Mouse (Mus musculus): ENCODE data around the gene Sh2d4b.

The Sh2d4b gene

GRCm38 (mm10) chr14:40893196-40893595, at the start of gene Sh2d4b:
TSS of gene Sh2d4b (minus strand) at chr14:40893266.
- no peak for DNase-seq (ENCODE audit: low spot score)

GRCm38 (mm10) chr14:40942429-40942828, 49.4 kb upstream of the Sh2d4b start:
- no peak for DNase-seq (ENCODE audit: low spot score)

GRCm38 (mm10) chr14:40938380-40938987, 45.4 kb upstream of the Sh2d4b start:
- no peak for DNase-seq (ENCODE audit: low spot score)

GRCm38 (mm10) chr14:40937052-40937451, 44.0 kb upstream of the Sh2d4b start:
- no peak for DNase-seq (ENCODE audit: low spot score)

- DNase-seq (ENCODE audit: low spot score) = no peak
Measured at GRCm38 (mm10) chr14:40935481-40935880, 42.4 kb upstream of the Sh2d4b start.

- no peak for DNase-seq (ENCODE audit: low spot score)
Measured at GRCm38 (mm10) chr14:40935054-40935453, 42.0 kb upstream of the Sh2d4b start.

- DNase-seq (ENCODE audit: low spot score) = no peak
Measured at GRCm38 (mm10) chr14:40933328-40933727, 40.3 kb upstream of the Sh2d4b start.

- DNase-seq (ENCODE audit: low spot score) = no peak
Measured at GRCm38 (mm10) chr14:40932225-40932624, 39.2 kb upstream of the Sh2d4b start.

GRCm38 (mm10) chr14:40931115-40931829, 38.2 kb upstream of the Sh2d4b start:
- DNase-seq (ENCODE audit: low spot score) = no peak

- no peak for DNase-seq (ENCODE audit: low spot score)
Measured at GRCm38 (mm10) chr14:40929943-40930342, 36.9 kb upstream of the Sh2d4b start.

GRCm38 (mm10) chr14:40928897-40929296, 35.8 kb upstream of the Sh2d4b start:
- no peak for DNase-seq (ENCODE audit: low spot score)

GRCm38 (mm10) chr14:40927041-40927440, 34.0 kb upstream of the Sh2d4b start:
- no peak for DNase-seq (ENCODE audit: low spot score)

GRCm38 (mm10) chr14:40924378-40925113, 31.5 kb upstream of the Sh2d4b start:
- DNase-seq (ENCODE audit: low spot score) = no peak

- DNase-seq (ENCODE audit: low spot score) = no peak
Measured at GRCm38 (mm10) chr14:40921241-40921640, 28.2 kb upstream of the Sh2d4b start.

GRCm38 (mm10) chr14:40919521-40919920, 26.5 kb upstream of the Sh2d4b start:
- no peak for DNase-seq (ENCODE audit: low spot score)

- no peak for DNase-seq (ENCODE audit: low spot score)
Measured at GRCm38 (mm10) chr14:40918477-40918876, 25.4 kb upstream of the Sh2d4b start.

- peak; percentile 59 for DNase-seq (ENCODE audit: low spot score)
Measured at GRCm38 (mm10) chr14:40917632-40918031, 24.6 kb upstream of the Sh2d4b start.

- no peak for DNase-seq (ENCODE audit: low spot score)
Measured at GRCm38 (mm10) chr14:40916667-40917066, 23.6 kb upstream of the Sh2d4b start.

- peak; percentile 41 for DNase-seq (ENCODE audit: low spot score)
Measured at GRCm38 (mm10) chr14:40915838-40916237, 22.8 kb upstream of the Sh2d4b start.

GRCm38 (mm10) chr14:40914701-40915100, 21.6 kb upstream of the Sh2d4b start:
- DNase-seq (ENCODE audit: low spot score) = no peak

GRCm38 (mm10) chr14:40913709-40914108, 20.6 kb upstream of the Sh2d4b start:
- DNase-seq (ENCODE audit: low spot score) = no peak

- DNase-seq (ENCODE audit: low spot score) = no peak
Measured at GRCm38 (mm10) chr14:40911529-40911928, 18.5 kb upstream of the Sh2d4b start.

GRCm38 (mm10) chr14:40908763-40909162, 15.7 kb upstream of the Sh2d4b start:
- DNase-seq (ENCODE audit: low spot score) = no peak
